Mouse (Mus musculus) left cerebral cortex, adult 8-10 months (tissue): ENCODE results near the gene Chil1. TPM values are rescaled to one million over a fixed set of nuclear protein-coding genes. Genes with fewer than 3 reads are reported as not detected.

Source experiments
- DNase-seq, 2 experiments: peaks; one replicate each; pipeline ENCODE4 v3.0.0; 2022; ENCODE audit warnings: low spot score in 2 of 2
- total RNA-seq, 4 experiments: library from RNA; stranded (reverse); gene quantifications; 2 replicates each; pipeline ENCODE4 v1.2.4; 2022

Chil1 gene
- total RNA-seq, 4 experiments from 2014 or later, result 15.8 to 28.9 (median 21.5) TPM

GRCm38 (mm10) chr1:134168985-134169697 lies 12.8 kb upstream of the Chil1 start:
- DNase-seq, result no peak

GRCm38 (mm10) chr1:134173081-134173480 lies 8.9 kb upstream of the Chil1 start:
- DNase-seq, result no peak

GRCm38 (mm10) chr1:134177976-134178375 lies 4.0 kb upstream of the Chil1 start:
- no peak for DNase-seq

- DNase-seq, result no peak
Observed at GRCm38 (mm10) chr1:134184089-134184488, 2.1 kb downstream of the Chil1 start.

GRCm38 (mm10) chr1:134188217-134188616 lies 6.2 kb downstream of the Chil1 start:
- DNase-seq, result no peak

- DNase-seq, result no peak
Observed at GRCm38 (mm10) chr1:134188989-134189729, 7.2 kb downstream of the Chil1 start.

- DNase-seq, result no peak
Observed at GRCm38 (mm10) chr1:134191192-134191591, 9.2 kb downstream of the Chil1 start.

- DNase-seq, result no peak
Observed at GRCm38 (mm10) chr1:134192024-134192423, 10.0 kb downstream of the Chil1 start.

- DNase-seq, result no peak
Observed at GRCm38 (mm10) chr1:134193126-134193525, 11.2 kb downstream of the Chil1 start, which contains the start of gene Mybph. Gene Mybph (plus strand): TSS chr1:134193448.

- no peak for DNase-seq
Observed at GRCm38 (mm10) chr1:134193674-134194197, 11.8 kb downstream of the Chil1 start.

- no peak for DNase-seq
Observed at GRCm38 (mm10) chr1:134194298-134195022, 12.5 kb downstream of the Chil1 start.

- DNase-seq, result no peak
Observed at GRCm38 (mm10) chr1:134195117-134195516, 13.1 kb downstream of the Chil1 start.

- DNase-seq, result peak in 1 of 2 experiments; percentile 74
Observed at GRCm38 (mm10) chr1:134195571-134195970, 13.6 kb downstream of the Chil1 start.

GRCm38 (mm10) chr1:134195979-134196378 lies 14.0 kb downstream of the Chil1 start:
- DNase-seq, result no peak

- DNase-seq, result peak in 1 of 2 experiments; percentile 67
Observed at GRCm38 (mm10) chr1:134196386-134196785, 14.4 kb downstream of the Chil1 start.

- DNase-seq, result no peak
Observed at GRCm38 (mm10) chr1:134197325-134197982, 15.5 kb downstream of the Chil1 start.

- no peak for DNase-seq
Observed at GRCm38 (mm10) chr1:134198197-134198995, 16.4 kb downstream of the Chil1 start.

GRCm38 (mm10) chr1:134200481-134200880 lies 18.5 kb downstream of the Chil1 start:
- DNase-seq, result no peak

GRCm38 (mm10) chr1:134200998-134201686 lies 19.2 kb downstream of the Chil1 start:
- no peak for DNase-seq
